Mouse (Mus musculus) G1E-ER4 (cell line): ENCODE data around the gene Ube2j1. TPM values are rescaled to one million over a fixed set of nuclear protein-coding genes. Genes with fewer than 3 reads are reported as not detected.

Source experiments
- GATA1 ChIP-seq: IDR thresholded peaks from one replicate; pipeline ENCODE4 v1.8.0; 2012; ENCODE audit warnings: low read length, inconsistent platforms
- polyA plus RNA-seq: library from polyadenylated mRNA; stranded (reverse); fragments of >175 nt; gene quantifications from 2 replicates; pipeline ENCODE4 v1.2.3, GENCODE M21; 2012

Gene Ube2j1
- polyA plus RNA-seq, 1 experiment, result 33.2 TPM

DNA sequence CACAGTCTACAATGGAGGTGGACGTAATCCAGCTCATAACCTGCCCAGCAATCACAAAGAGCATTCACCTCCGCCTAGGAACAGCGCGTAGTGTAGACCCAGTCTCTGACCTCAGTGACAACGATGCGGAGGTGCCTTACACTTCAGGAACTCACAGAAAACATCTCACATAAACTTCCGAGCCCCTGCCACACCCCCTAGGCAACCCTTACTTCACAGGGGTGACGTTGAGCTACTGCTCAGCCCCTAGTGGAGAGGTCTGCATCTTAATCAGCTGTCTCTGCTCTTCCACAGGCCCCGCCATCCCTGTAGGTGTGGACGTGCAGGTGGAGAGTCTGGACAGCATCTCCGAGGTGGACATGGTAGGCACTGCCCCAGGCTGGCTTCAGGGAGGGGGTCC, 45.9 kb downstream of the Ube2j1 start:
- no peak for TF ChIP-seq GATA1

DNA sequence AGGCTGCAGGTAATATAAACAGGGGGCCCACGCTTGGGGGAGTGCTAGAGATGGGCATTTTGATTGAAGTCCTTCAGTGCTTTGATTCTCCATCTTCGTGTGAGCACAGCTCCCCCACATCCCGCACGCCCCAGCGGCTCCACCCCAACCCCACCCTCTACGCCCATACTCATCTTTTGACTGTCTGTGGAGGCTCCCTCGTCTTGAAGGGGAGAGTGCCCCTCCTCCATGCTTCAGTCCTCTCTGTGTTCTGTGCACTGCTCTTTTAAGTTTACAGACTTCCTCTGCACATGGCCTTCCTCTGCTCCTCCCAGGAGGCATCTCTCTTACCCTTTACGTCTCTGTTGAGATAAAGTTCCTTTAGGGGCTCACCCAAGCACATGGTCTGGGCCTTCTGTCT, 46.5 kb downstream of the Ube2j1 start:
- TF ChIP-seq GATA1, result no peak

GRCm38 (mm10) chr4:33078492-33078891, 47.3 kb downstream of the Ube2j1 start:
- TF ChIP-seq GATA1, result no peak

DNA sequence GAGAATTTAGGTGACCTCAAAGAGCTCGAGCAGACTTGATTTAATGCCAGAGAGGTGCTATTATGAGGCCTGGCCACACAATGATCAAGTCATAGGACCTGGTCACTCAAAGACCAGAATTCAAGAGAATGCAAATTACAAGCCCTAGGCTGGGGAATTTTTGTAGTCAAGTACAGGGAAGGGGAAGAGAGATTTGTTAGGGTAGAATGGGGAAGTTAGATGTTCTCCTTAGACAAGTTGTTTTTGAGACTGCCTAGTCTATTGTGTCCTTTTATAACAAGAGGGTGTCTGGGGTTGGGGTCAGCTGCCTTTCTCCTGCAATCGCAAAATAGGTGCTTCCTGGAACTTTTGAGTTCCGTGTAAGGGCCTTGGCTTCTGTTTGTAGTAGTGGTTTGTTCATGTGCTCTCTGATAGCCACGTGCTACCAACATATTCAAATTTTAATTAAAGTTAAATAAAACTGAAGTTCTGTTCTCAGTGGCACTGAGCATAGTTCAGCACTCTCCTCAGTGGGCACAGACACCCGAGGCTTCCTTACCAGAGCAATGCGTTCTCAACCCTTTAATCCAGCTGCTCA, 68.0 kb downstream of the Ube2j1 start:
- TF ChIP-seq GATA1, result no peak

Other genes with a start within 250 kb of the Ube2j1 start
- 1.1 and 2.3 TPM in 2 replicates for gene Lyrm2, start 231.2 kb upstream of the Ube2j1 start, polyA plus RNA-seq
- 1.2 and 1.8 TPM in 2 replicates for gene Ankrd6, start 80.6 kb upstream of the Ube2j1 start, polyA plus RNA-seq
- gene Rragd, start 48.4 kb upstream of the Ube2j1 start, polyA plus RNA-seq, result 0.30 and 0.54 TPM in 2 replicates
- gene Gabrr2, start 31.6 kb downstream of the Ube2j1 start, polyA plus RNA-seq, result 0.06 TPM in 1 of 2 replicates, not detected in the other
- gene Gabrr1, start 101.1 kb downstream of the Ube2j1 start, polyA plus RNA-seq, result not detected in 2 replicates
- gene Pm20d2, start 158.3 kb downstream of the Ube2j1 start, polyA plus RNA-seq, result not detected in 2 replicates
- gene Srsf12, start 177.6 kb downstream of the Ube2j1 start, polyA plus RNA-seq, result not detected in 2 replicates